Mouse (Mus musculus) lung, embryonic 14.5 days (tissue): ENCODE measurements around the gene Mlip. TPM values are rescaled to one million over a fixed set of nuclear protein-coding genes. Genes with fewer than 3 reads are reported as not detected.
A peak's percentile ranks its signal among the peaks of the same experiment; 100 is the strongest.

ENCODE experiments used
- ATAC-seq: fragments of 200-750 bp; cut with Nextera tagmentation; 2 replicates; pipeline ENCODE4 v1.8.0; 2017; ENCODE audit warnings: mild to moderate bottlenecking, moderate TSS enrichment, moderate library complexity; ENCODE audit not compliant: insufficient read depth
- DNase-seq: peaks from one replicate; pipeline ENCODE4 v3.0.0-alpha.2; 2015
- H3K27ac ChIP-seq: fragments of 300-500 bp; sonication (generic); 2 replicates; pipeline ENCODE4 v1.5.1; 2014; ENCODE audit warnings: low read depth, mild to moderate bottlenecking, moderate library complexity
- H3K27me3 ChIP-seq: fragments of 300-500 bp; sonication (generic); 2 replicates; pipeline ENCODE4 v1.6.1; 2014; ENCODE audit warnings: low read length, control low read depth; ENCODE audit not compliant: insufficient read depth
- H3K36me3 ChIP-seq: fragments of 300-500 bp; sonication (generic); 2 replicates; pipeline ENCODE4 v1.6.1; 2014; ENCODE audit warnings: control low read depth; ENCODE audit not compliant: insufficient read depth
- H3K4me1 ChIP-seq: fragments of 300-500 bp; sonication (generic); 2 replicates; pipeline ENCODE4 v1.6.1; 2014; ENCODE audit warnings: antibody characterized with exemption, control low read depth; ENCODE audit not compliant: insufficient read depth
- H3K4me2 ChIP-seq: fragments of 300-500 bp; sonication (generic); 2 replicates; pipeline ENCODE4 v1.6.1; 2014; ENCODE audit warnings: mild to moderate bottlenecking
- H3K4me3 ChIP-seq: fragments of 300-500 bp; sonication (generic); 2 replicates; pipeline ENCODE4 v1.5.1; 2014; ENCODE audit warnings: low read depth, low read length
- H3K9ac ChIP-seq: fragments of 300-500 bp; sonication (generic); 2 replicates; pipeline ENCODE4 v1.6.1; 2014
- H3K9me3 ChIP-seq: fragments of 300-500 bp; sonication (generic); 2 replicates; pipeline ENCODE4 v1.6.1; 2016; ENCODE audit warnings: low read depth, low read length, control low read depth
- CTCF ChIP-seq: IDR thresholded peaks from 2 replicates; pipeline ENCODE4 v1.5.1; 2016; ENCODE audit warnings: antibody characterized with exemption, low read depth
- WGBS: fragments of 180-500 bp; shearing (Covaris S2); extraction: QIAGEN DNeasy Blood & Tissue Kit; methylation state at CpG from one replicate; pipeline ENCODE4 v1.1.7; 2014; 5-methylcytosine and 5-hydroxymethylcytosine counted together
- polyA plus RNA-seq: library from polyadenylated mRNA; unstranded; fragments of >200 nt; fragmentation: Nextera tagmentation; extraction: Ambion mirVana; gene quantifications from 2 replicates; pipeline ENCODE4 v1.2.1, GENCODE M21; 2014

Gene Mlip
- polyA plus RNA-seq, 1 experiment from 2014 or later: 1.0 TPM

DNA sequence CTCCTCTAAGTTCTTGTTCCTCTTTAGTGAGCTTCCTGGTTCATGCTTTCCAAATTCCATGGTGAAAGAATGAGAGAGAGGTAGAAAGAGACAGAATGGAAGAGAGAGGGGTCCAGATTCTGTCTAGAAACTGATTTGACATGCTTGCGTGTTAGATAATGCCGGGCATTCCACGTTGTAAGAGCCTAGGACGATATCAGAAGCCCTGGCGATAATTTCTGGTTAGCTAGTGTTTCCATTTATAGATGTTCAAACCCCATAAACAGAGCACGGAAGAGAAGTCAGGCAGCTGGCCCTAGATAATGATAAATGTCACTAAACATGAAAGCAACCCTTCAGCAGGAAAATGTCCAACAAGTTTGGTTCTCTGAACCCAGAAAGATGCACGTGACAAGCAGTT, 5.1 kb downstream of the Mlip start:
- Histone ChIP-seq H3K36me3 (no peaks in the 10 kb centered on the region), H3K4me1 (no peaks in the 10 kb centered on the region), H3K9me3 (no peaks in the 10 kb centered on the region), H3K27ac (no peak overlapping the region), H3K4me2 (no peak overlapping the region), H3K4me3 (no peak overlapping the region), H3K9ac (no peak overlapping the region), H3K27me3 (no peaks in the 10 kb centered on the region)
- 41% methylated on average over 7 of the region's 7 CpGs for WGBS
- no peak for DNase-seq
- ATAC-seq: no peak
- TF ChIP-seq CTCF: no peak

DNA sequence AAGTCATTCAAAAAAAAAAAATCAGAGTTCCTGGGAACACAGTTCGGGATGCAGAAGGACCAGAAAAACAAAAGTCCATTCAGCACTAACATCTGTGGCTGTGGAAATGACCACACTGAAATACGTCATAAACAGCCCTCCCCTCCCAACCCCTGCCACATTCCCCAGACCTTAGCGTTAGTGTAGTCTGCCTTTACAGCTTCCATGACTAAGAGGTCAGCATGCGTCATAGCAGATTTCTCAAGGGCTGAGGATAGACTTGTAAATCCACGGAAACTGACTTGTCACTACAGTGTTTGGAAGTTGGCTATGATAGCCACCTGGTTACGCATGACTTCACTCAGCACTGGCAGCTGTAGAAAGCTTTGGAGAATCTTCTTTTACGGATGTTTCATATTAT, 8.5 kb downstream of the Mlip start:
- TF ChIP-seq CTCF: no peak
- Histone ChIP-seq H3K9me3 (no peaks in the 10 kb centered on the region), H3K9ac (no peak overlapping the region), H3K27me3 (no peaks in the 10 kb centered on the region), H3K4me2 (no peak overlapping the region), H3K36me3 (no peaks in the 10 kb centered on the region), H3K4me3 (no peak overlapping the region), H3K27ac (0 out of 2 replicates have a peak overlapping the region, but pooled peaks have one; percentile 9), H3K4me1 (no peaks in the 10 kb centered on the region)
- no peak for ATAC-seq
- DNase-seq: peak; percentile 17
- 34% methylated on average over 7 of the region's 7 CpGs for WGBS

DNA sequence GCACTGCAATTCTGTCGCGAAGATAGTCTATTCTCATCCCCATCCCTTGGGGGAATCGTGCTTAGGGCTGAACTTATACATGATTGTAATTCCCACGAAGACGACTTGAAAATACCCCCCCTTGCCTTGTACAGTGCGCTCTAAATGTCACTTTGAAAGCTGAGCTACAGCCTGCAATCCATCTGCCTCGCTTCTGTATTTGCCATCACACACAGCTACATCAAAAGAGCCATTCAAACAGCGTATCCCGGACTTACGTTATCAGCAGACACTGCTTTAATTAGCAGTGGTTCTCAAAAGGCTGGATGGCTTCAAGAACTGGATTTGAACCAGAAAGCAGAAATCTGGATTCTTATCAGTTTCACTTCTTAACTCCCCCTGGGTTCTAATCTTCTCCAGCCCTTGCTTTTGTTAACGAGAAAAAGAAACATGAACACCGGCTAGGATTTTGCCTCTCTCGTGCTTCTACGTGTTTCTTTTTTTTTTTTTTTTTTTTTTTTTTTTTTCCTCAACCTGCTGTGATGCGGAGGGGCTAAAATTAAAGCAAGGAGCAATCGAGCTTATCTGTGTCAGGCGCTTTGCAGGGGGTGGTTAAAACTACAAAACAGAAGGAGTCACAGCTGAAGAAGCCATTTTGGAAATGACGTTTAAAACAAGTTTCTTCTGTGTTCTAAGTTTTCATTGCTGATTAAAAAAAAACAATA, 12.5 kb downstream of the Mlip start:
- Histone ChIP-seq H3K4me3 (peak overlapping the region; percentile 13), H3K9me3 (no peaks in the 10 kb centered on the region), H3K27me3 (no peaks in the 10 kb centered on the region), H3K36me3 (no peaks in the 10 kb centered on the region), H3K4me2 (peak overlapping the region; percentile 54), H3K27ac (0 out of 2 replicates have a peak overlapping the region, but pooled peaks have one; percentile 3), H3K4me1 (no peaks in the 10 kb centered on the region), H3K9ac (0 out of 2 replicates have a peak overlapping the region, but pooled peaks have one; percentile 17)
- no peak for TF ChIP-seq CTCF
- peak; percentile 82 for ATAC-seq
- WGBS: 6% methylated on average over 18 of the region's 18 CpGs
- peak; percentile 68 for DNase-seq

DNA sequence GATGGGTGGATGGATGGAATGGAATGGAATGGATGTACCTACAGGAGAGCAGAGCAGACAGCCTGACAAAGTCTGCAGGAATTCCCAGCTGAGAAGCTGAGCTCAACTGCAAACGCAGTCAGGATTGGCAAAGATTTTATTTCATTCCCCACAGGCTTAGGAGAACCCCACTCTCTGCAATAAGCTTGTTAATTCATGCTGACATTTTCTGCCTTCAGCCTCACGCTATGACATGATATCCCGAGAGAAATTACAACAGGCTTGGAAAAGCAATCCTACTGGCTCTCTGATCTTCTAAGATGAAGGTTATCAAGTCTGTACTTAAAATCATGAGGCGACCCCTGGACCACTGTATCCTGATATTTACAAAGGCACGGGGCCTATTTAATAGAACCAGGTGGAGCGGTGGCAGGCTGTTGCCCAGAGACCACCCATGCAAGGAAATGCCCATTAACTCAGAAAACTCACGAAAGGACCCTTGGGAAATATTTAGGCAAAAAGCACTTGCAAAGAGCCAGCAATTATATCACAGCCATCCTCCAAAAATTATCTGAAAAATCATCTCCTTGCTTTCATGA, 13.1 kb downstream of the Mlip start:
- no peak overlapping the region for H3K4me3 ChIP-seq
- DNase-seq: no peak
- no peaks in the 10 kb centered on the region for H3K27me3 ChIP-seq
- no peak for ATAC-seq
- 0 out of 2 replicates have a peak overlapping the region, but pooled peaks have one; percentile 17 for H3K9ac ChIP-seq
- 0 out of 2 replicates have a peak overlapping the region, but pooled peaks have one; percentile 3 for H3K27ac ChIP-seq
- H3K9me3 ChIP-seq: no peaks in the 10 kb centered on the region
- no peaks in the 10 kb centered on the region for H3K4me1 ChIP-seq
- H3K4me2 ChIP-seq: peak overlapping the region; percentile 54
- TF ChIP-seq CTCF: no peak
- 30% methylated on average over 7 of the region's 7 CpGs for WGBS
- H3K36me3 ChIP-seq: no peaks in the 10 kb centered on the region

DNA sequence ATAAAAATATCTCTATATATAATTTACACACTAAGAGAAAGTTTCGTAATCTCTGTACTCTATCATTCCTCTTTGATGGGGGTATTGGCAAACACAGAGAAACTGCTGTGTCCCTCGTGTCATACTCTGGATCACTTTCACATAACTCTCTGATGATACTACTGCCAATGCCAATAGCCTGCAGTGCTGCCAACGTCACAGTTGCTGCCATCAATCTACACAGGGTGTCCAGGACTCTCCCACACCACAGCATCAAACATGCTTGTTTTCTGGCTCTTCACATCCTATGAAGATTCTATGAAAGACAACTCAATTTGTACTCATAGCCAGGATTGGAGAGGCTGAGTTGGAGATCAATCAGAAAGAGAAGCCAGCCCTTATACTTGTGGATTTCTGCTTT, 17.4 kb downstream of the Mlip start:
- H3K4me1 ChIP-seq: no peaks in the 10 kb centered on the region
- H3K4me2 ChIP-seq: no peak overlapping the region
- no peak overlapping the region for H3K9ac ChIP-seq
- H3K27me3 ChIP-seq: no peaks in the 10 kb centered on the region
- H3K27ac ChIP-seq: no peak overlapping the region
- no peak for TF ChIP-seq CTCF
- no peak for DNase-seq
- ATAC-seq: no peak
- no peak overlapping the region for H3K4me3 ChIP-seq
- 69% methylated on average over 3 of the region's 3 CpGs for WGBS
- no peaks in the 10 kb centered on the region for H3K36me3 ChIP-seq
- H3K9me3 ChIP-seq: no peaks in the 10 kb centered on the region

DNA sequence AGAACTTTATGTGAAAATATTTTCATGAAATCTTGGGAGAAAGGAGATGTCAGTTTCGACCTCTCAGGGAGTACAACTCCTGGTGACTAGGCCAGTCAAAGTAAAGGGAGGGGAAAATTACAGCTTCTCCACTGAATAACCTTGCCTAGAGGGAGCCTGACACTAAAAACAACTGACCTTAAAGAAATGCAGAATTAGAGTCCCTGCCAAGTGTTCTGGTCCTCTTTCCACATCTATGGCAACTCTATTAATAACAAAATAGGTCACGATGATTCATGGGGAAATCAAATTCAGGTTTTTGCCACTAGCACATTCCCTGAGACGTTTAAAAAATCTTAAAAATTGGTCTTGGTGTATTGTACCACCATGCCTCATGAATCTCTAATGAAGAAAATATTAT, 34.4 kb downstream of the Mlip start:
- Histone ChIP-seq H3K4me1 (no peaks in the 10 kb centered on the region), H3K36me3 (no peaks in the 10 kb centered on the region), H3K27me3 (no peaks in the 10 kb centered on the region), H3K9me3 (no peaks in the 10 kb centered on the region), H3K27ac (no peak overlapping the region), H3K4me3 (no peak overlapping the region), H3K9ac (no peak overlapping the region), H3K4me2 (no peak overlapping the region)
- ATAC-seq (no peak), DNase-seq (no peak)
- TF ChIP-seq CTCF: no peak
- 82% methylated on average over 3 of the region's 3 CpGs for WGBS

DNA sequence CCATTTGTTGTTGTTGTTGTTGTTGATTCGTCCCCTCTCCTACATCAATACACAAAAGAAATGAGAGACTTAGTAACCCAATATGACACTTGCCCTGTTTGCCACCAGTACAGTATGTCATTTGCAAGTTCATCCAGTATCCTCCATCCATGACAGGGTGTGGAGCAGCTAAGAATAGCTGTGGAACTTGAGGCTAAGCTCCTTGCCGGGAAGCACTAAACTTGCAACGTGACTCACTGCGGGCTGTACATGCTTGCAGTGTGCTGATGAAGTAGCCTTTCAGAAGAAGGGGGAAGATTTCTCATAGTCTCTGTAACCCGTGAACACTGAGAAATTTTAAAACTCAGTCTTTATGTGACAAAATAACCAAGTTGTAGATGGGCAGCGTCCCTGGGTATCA, 42.2 kb downstream of the Mlip start:
- H3K9me3 ChIP-seq: no peaks in the 10 kb centered on the region
- WGBS: 66% methylated on average over 6 of the region's 6 CpGs
- no peak overlapping the region for H3K4me3 ChIP-seq
- no peak overlapping the region for H3K9ac ChIP-seq
- H3K27ac ChIP-seq: no peak overlapping the region
- DNase-seq: no peak
- no peaks in the 10 kb centered on the region for H3K36me3 ChIP-seq
- no peak for TF ChIP-seq CTCF
- no peak overlapping the region for H3K4me2 ChIP-seq
- ATAC-seq: no peak
- H3K4me1 ChIP-seq: no peaks in the 10 kb centered on the region
- no peaks in the 10 kb centered on the region for H3K27me3 ChIP-seq
